Mouse (Mus musculus): ENCODE results near the gene Crip1. TPM values are rescaled to one million over a fixed set of nuclear protein-coding genes. Genes with fewer than 3 reads are reported as not detected.

Gene Crip1
- total and polyA plus RNA-seq, 3 experiments = 194 to 429 (median 200) TPM

- H3K27ac ChIP-seq = peak overlapping the region; percentile 100
- H3K4me1 ChIP-seq (ENCODE audit: control insufficient read depth, insufficient read depth, low read length) = peaks cover 50% of the 10 kb centered on the region
- H3K4me3 ChIP-seq = peak overlapping the region; percentile 84
- H3K79me2 ChIP-seq (replicated peaks; ENCODE audit: control insufficient read depth, insufficient read depth, low read length) = 0 out of 2 replicates have a peak, but pooled peaks cover 1% of the 10 kb centered on the region
- no peaks in the 10 kb centered on the region for H3K27me3 ChIP-seq (ENCODE audit: control insufficient read depth, insufficient read depth, low read length)
- TF ChIP-seq EP300 (IDR thresholded peaks at IDR 0.05; ENCODE audit: insufficient read depth, low read depth, low read length) (no peak), POLR2A (IDR thresholded peaks at IDR 0.05; ENCODE audit: insufficient read depth, low read depth, low read length) (0 out of 2 replicates have a peak, but pooled peaks have one; percentile 21)
- 44% methylated on average over 20 of the region's 20 CpGs for WGBS
- H3K9ac ChIP-seq (ENCODE audit: low read depth, low read length) = peak overlapping the region; percentile 21
- peaks cover 21% of the 10 kb centered on the region for H3K36me3 ChIP-seq (ENCODE audit: control insufficient read depth, insufficient read depth, low read length)
- intact Hi-C loops (cut with DNase I) = loop anchor here (5.0 kb wide), 1 partner anchor 192 kb away; no protein-coding TSS in a partner anchor
- DNase-seq = peak; percentile 73 to 76
Measured at GRCm38 (mm10) chr12:113144001-113144756, 1.9 kb upstream of the Crip1 start.

GRCm38 (mm10) chr12:113144886-113145285 is 1.2 kb upstream of the Crip1 start:
- Histone ChIP-seq H3K9ac (ENCODE audit: low read depth, low read length) (peak overlapping the region; percentile 17), H3K27me3 (ENCODE audit: control insufficient read depth, insufficient read depth, low read length) (no peaks in the 10 kb centered on the region), H3K4me3 (peak overlapping the region; percentile 84; the same call in 1 of the 2 replicates), H3K27ac (peak overlapping the region; percentile 100), H3K79me2 (replicated peaks; ENCODE audit: control insufficient read depth, insufficient read depth, low read length) (0 out of 2 replicates have a peak, but pooled peaks cover 1% of the 10 kb centered on the region), H3K36me3 (ENCODE audit: control insufficient read depth, insufficient read depth, low read length) (peaks cover 21% of the 10 kb centered on the region), H3K4me1 (ENCODE audit: control insufficient read depth, insufficient read depth, low read length) (peaks cover 48% of the 10 kb centered on the region)
- WGBS = 56% methylated on average over 16 of the region's 16 CpGs
- TF ChIP-seq POLR2A (IDR thresholded peaks at IDR 0.05; ENCODE audit: insufficient read depth, low read depth, low read length) = no peak
- no peak for TF ChIP-seq CTCF (IDR thresholded peaks at IDR 0.05)
- no peak for TF ChIP-seq EP300 (IDR thresholded peaks at IDR 0.05; ENCODE audit: insufficient read depth, low read depth, low read length)
- intact Hi-C loops (cut with DNase I) = loop anchor here (5.0 kb wide), 1 partner anchor 193 kb away; no protein-coding TSS in a partner anchor
- DNase-seq = peak in 1 of 2 experiments; percentile 33

DNA sequence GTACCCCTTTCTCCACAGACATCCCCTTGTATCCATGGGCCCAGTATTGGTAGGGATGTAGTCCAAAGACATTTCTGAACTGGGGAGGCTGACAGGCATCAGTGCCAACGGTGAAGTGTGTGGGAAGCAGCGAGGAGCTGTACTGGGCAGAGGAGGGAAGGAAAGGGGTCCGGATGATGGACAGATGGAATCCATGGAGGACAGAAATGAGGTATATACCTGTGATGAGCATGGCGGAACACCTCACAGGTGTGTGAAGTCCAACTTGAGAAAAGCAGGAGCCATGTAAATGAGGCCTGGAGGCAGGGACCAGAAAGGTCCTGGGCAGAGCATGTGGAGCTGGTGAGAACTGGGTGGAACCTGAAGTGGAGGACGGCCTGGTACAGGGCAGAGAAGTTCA is 525 bp upstream of the Crip1 start:
- Histone ChIP-seq H3K27ac (peak overlapping the region; percentile 87), H3K36me3 (ENCODE audit: control insufficient read depth, insufficient read depth, low read length) (peaks cover 21% of the 10 kb centered on the region), H3K27me3 (ENCODE audit: control insufficient read depth, insufficient read depth, low read length) (no peaks in the 10 kb centered on the region), H3K9ac (ENCODE audit: low read depth, low read length) (peak overlapping the region; percentile 27), H3K4me3 (no peak overlapping the region), H3K79me2 (replicated peaks; ENCODE audit: control insufficient read depth, insufficient read depth, low read length) (no peaks in the 10 kb centered on the region), H3K4me1 (ENCODE audit: control insufficient read depth, insufficient read depth, low read length) (peaks cover 49% of the 10 kb centered on the region)
- WGBS = 61% methylated on average over 5 of the region's 5 CpGs
- intact Hi-C loops (cut with DNase I) = no loop called here
- no peak for DNase-seq
- TF ChIP-seq CTCF (IDR thresholded peaks at IDR 0.05) = no peak
- no peak for TF ChIP-seq POLR2A (IDR thresholded peaks at IDR 0.05; ENCODE audit: insufficient read depth, low read depth, low read length)
- TF ChIP-seq EP300 (IDR thresholded peaks at IDR 0.05; ENCODE audit: insufficient read depth, low read depth, low read length) = no peak

- H3K4me3 ChIP-seq = no peak overlapping the region
- peaks cover 58% of the 10 kb centered on the region for H3K4me1 ChIP-seq (ENCODE audit: control insufficient read depth, insufficient read depth, low read length)
- 34% methylated on average over 8 of the region's 8 CpGs for WGBS
- 0 out of 2 replicates have a peak, but pooled peaks have one; percentile 44 for TF ChIP-seq EP300 (IDR thresholded peaks at IDR 0.05; ENCODE audit: insufficient read depth, low read depth, low read length)
- TF ChIP-seq POLR2A (IDR thresholded peaks at IDR 0.05; ENCODE audit: insufficient read depth, low read depth, low read length) = no peak
- H3K27me3 ChIP-seq (ENCODE audit: control insufficient read depth, insufficient read depth, low read length) = no peaks in the 10 kb centered on the region
- H3K79me2 ChIP-seq (replicated peaks; ENCODE audit: control insufficient read depth, insufficient read depth, low read length) = no peaks in the 10 kb centered on the region; the same call in 1 of the 2 replicates
- H3K36me3 ChIP-seq (ENCODE audit: control insufficient read depth, insufficient read depth, low read length) = peaks cover 21% of the 10 kb centered on the region
- no peak overlapping the region for H3K9ac ChIP-seq (ENCODE audit: low read depth, low read length)
- intact Hi-C loops (cut with DNase I) = no loop called here
- H3K27ac ChIP-seq = peak overlapping the region; percentile 87
- DNase-seq = peak; percentile 61 to 63
Measured at GRCm38 (mm10) chr12:113147481-113147880, 1.4 kb downstream of the Crip1 start.

- Histone ChIP-seq H3K4me3 (no peak overlapping the region), H3K27me3 (ENCODE audit: control insufficient read depth, insufficient read depth, low read length) (no peaks in the 10 kb centered on the region), H3K79me2 (replicated peaks; ENCODE audit: control insufficient read depth, insufficient read depth, low read length) (no peaks in the 10 kb centered on the region; the same call in 1 of the 2 replicates), H3K27ac (peak overlapping the region; percentile 73), H3K36me3 (ENCODE audit: control insufficient read depth, insufficient read depth, low read length) (peaks cover 21% of the 10 kb centered on the region), H3K9ac (ENCODE audit: low read depth, low read length) (peak overlapping the region; percentile 20; the same call in 1 of the 2 replicates), H3K4me1 (ENCODE audit: control insufficient read depth, insufficient read depth, low read length) (peaks cover 58% of the 10 kb centered on the region)
- WGBS = 62% methylated on average over 16 of the region's 16 CpGs
- peak; percentile 74 for DNase-seq
- TF ChIP-seq POLR2A (IDR thresholded peaks at IDR 0.05; ENCODE audit: insufficient read depth, low read depth, low read length) (no peak), CTCF (IDR thresholded peaks at IDR 0.05) (peak; percentile 58), EP300 (IDR thresholded peaks at IDR 0.05; ENCODE audit: insufficient read depth, low read depth, low read length) (0 out of 2 replicates have a peak, but pooled peaks have one; percentile 57)
- intact Hi-C loops (cut with DNase I) = no loop called here
Measured at GRCm38 (mm10) chr12:113148381-113149035, 2.4 kb downstream of the Crip1 start.

All from heart, adult 2 months (tissue).